Mouse (Mus musculus) C2C12 (cell line): ENCODE data around the gene Smpd1. TPM values are rescaled to one million over a fixed set of nuclear protein-coding genes. Genes with fewer than 3 reads are reported as not detected.
A peak's percentile ranks its signal among the peaks of the same experiment; 100 is the strongest.

Source experiments
- H3K27me3 ChIP-seq: one replicate; pipeline ENCODE4 v1.6.1; 2011; ENCODE audit not compliant: control insufficient read depth, insufficient read depth, insufficient read length
- H3K36me3 ChIP-seq: one replicate; pipeline ENCODE4 v1.6.1; 2011; ENCODE audit not compliant: control insufficient read depth, insufficient read depth
- H3K4me3 ChIP-seq: one replicate; pipeline ENCODE4 v1.5.1; 2011; ENCODE audit warnings: mild to moderate bottlenecking, control low read depth; ENCODE audit not compliant: poor library complexity, insufficient read depth, severe bottlenecking
- H3K79me2 ChIP-seq: one replicate; pipeline ENCODE4 v1.6.1; 2011; ENCODE audit not compliant: control insufficient read depth, insufficient read depth
- H3K79me3 ChIP-seq: one replicate; pipeline ENCODE4 v1.6.1; 2011; ENCODE audit warnings: low read depth, control low read depth
- H3ac ChIP-seq: one replicate; pipeline ENCODE3; 2011; ENCODE audit warnings: low read depth; ENCODE audit not compliant: control insufficient read depth, insufficient read length
- CEBPB ChIP-seq: IDR thresholded peaks from one replicate; pipeline ENCODE4 v1.6.1; 2011; ENCODE audit warnings: low read depth, mild to moderate bottlenecking, control low read depth, moderate library complexity
- CTCF ChIP-seq: IDR thresholded peaks from one replicate; pipeline ENCODE4 v1.5.1; 2011; ENCODE audit not compliant: control insufficient read depth, insufficient read depth, insufficient read length
- FOSL1 ChIP-seq: IDR thresholded peaks from one replicate; pipeline ENCODE4 v1.8.0; 2011; ENCODE audit warnings: mild to moderate bottlenecking, low read length; ENCODE audit not compliant: poor library complexity, insufficient read depth, severe bottlenecking
- MAX ChIP-seq: IDR thresholded peaks from one replicate; pipeline ENCODE4 v1.6.1; 2011; ENCODE audit warnings: mild to moderate bottlenecking, control low read depth
- MYOD1 ChIP-seq: IDR thresholded peaks from one replicate; pipeline ENCODE4 v1.6.1; 2011; ENCODE audit warnings: low read depth; ENCODE audit not compliant: control insufficient read depth, insufficient read length
- MYOG ChIP-seq: IDR thresholded peaks from one replicate; pipeline ENCODE4 v1.6.1; 2011; ENCODE audit not compliant: control insufficient read depth, insufficient read length; ENCODE audit errors: extremely low read depth
- USF1 ChIP-seq: IDR thresholded peaks from one replicate; pipeline ENCODE4 v1.6.1; 2011; ENCODE audit warnings: low read depth, mild to moderate bottlenecking, control low read depth, moderate library complexity
- polyA plus RNA-seq: library from polyadenylated mRNA; unstranded; fragments of >200 nt; fragmentation: generic; extraction: Trizol; gene quantifications from one replicate; pipeline ENCODE4 v1.2.1, GENCODE M21; 2012; ENCODE audit warnings: missing spikeins

Gene Smpd1
- polyA plus RNA-seq, 1 experiment, result 27.9 TPM

- TF ChIP-seq MYOG, result no peak
- TF ChIP-seq CEBPB, result no peak
- TF ChIP-seq USF1, result no peak
- TF ChIP-seq MYOD1, result no peak
- TF ChIP-seq MAX, result no peak
- TF ChIP-seq FOSL1, result no peak
- TF ChIP-seq CTCF, result no peak
- no peaks in the 10 kb centered on the region for H3K79me3 ChIP-seq
- H3K4me3 ChIP-seq, result peak overlapping the region; percentile 44
- H3ac ChIP-seq, result peak overlapping the region; percentile 10
- H3K36me3 ChIP-seq, result peaks cover 9% of the 10 kb centered on the region
- H3K79me2 ChIP-seq, result no peaks in the 10 kb centered on the region
- no peaks in the 10 kb centered on the region for H3K27me3 ChIP-seq
Observed at GRCm38 (mm10) chr7:105553456-105554211, 526 bp upstream of the Smpd1 start.

GRCm38 (mm10) chr7:105555571-105555970 lies 1.4 kb downstream of the Smpd1 start:
- no peaks in the 10 kb centered on the region for H3K27me3 ChIP-seq
- no peak overlapping the region for H3K4me3 ChIP-seq
- TF ChIP-seq USF1 (no peak), CTCF (no peak), MAX (no peak), FOSL1 (no peak), MYOG (no peak), CEBPB (no peak), MYOD1 (no peak)
- H3K79me2 ChIP-seq, result no peaks in the 10 kb centered on the region
- H3K36me3 ChIP-seq, result peaks cover 9% of the 10 kb centered on the region
- H3K79me3 ChIP-seq, result no peaks in the 10 kb centered on the region
- no peak overlapping the region for H3ac ChIP-seq

- TF ChIP-seq MAX, result no peak
- TF ChIP-seq MYOD1, result no peak
- no peak for TF ChIP-seq CTCF
- TF ChIP-seq CEBPB, result no peak
- TF ChIP-seq FOSL1, result no peak
- no peak for TF ChIP-seq MYOG
- TF ChIP-seq USF1, result no peak
- Histone ChIP-seq H3ac (no peak overlapping the region), H3K4me3 (no peak overlapping the region), H3K27me3 (no peaks in the 10 kb centered on the region), H3K36me3 (peaks cover 9% of the 10 kb centered on the region), H3K79me2 (no peaks in the 10 kb centered on the region), H3K79me3 (no peaks in the 10 kb centered on the region)
Observed at GRCm38 (mm10) chr7:105556406-105556805, 2.2 kb downstream of the Smpd1 start.

- no peak overlapping the region for H3ac ChIP-seq
- no peaks in the 10 kb centered on the region for H3K79me2 ChIP-seq
- no peaks in the 10 kb centered on the region for H3K79me3 ChIP-seq
- no peak overlapping the region for H3K4me3 ChIP-seq
- H3K27me3 ChIP-seq, result no peaks in the 10 kb centered on the region
- TF ChIP-seq MAX (no peak), MYOD1 (no peak), CTCF (no peak), FOSL1 (no peak), USF1 (no peak), MYOG (no peak), CEBPB (no peak)
- H3K36me3 ChIP-seq, result peaks cover 9% of the 10 kb centered on the region
Observed at GRCm38 (mm10) chr7:105557671-105558070, 3.5 kb downstream of the Smpd1 start.

- Histone ChIP-seq H3K79me2 (no peaks in the 10 kb centered on the region), H3K79me3 (no peaks in the 10 kb centered on the region), H3K36me3 (peaks cover 9% of the 10 kb centered on the region), H3ac (no peak overlapping the region), H3K4me3 (no peak overlapping the region), H3K27me3 (no peaks in the 10 kb centered on the region)
- TF ChIP-seq CTCF (no peak), MYOD1 (no peak), CEBPB (no peak), USF1 (no peak), MAX (no peak), MYOG (no peak), FOSL1 (no peak)
Observed at GRCm38 (mm10) chr7:105559016-105559415, 4.9 kb downstream of the Smpd1 start.

- no peak for TF ChIP-seq MYOD1
- Histone ChIP-seq H3K36me3 (peaks cover 1% of the 10 kb centered on the region), H3K27me3 (no peaks in the 10 kb centered on the region), H3ac (no peak overlapping the region), H3K79me2 (no peaks in the 10 kb centered on the region), H3K4me3 (no peak overlapping the region), H3K79me3 (no peaks in the 10 kb centered on the region)
Observed at GRCm38 (mm10) chr7:105562317-105562716, 8.2 kb downstream of the Smpd1 start.
